Mouse (Mus musculus): ENCODE results near the gene Abcg4. TPM values are rescaled to one million over a fixed set of nuclear protein-coding genes. Genes with fewer than 3 reads are reported as not detected.

The Abcg4 gene
- polyA plus RNA-seq, 1 experiment from 2014 or later = 18.1 TPM

- peak overlapping the region; percentile 98 for H3K4me3 ChIP-seq (replicated peaks)
- no peaks in the 10 kb centered on the region for H3K27me3 ChIP-seq
These were observed 29.8 kb upstream of the Abcg4 start for GRCm38 (mm10) chr9:44318076-44318825.

GRCm38 (mm10) chr9:44317452-44317851 lies 29.0 kb upstream of the Abcg4 start:
- Histone ChIP-seq H3K36me3 (peaks cover 42% of the 10 kb centered on the region), H3K4me1 (replicated peaks) (peaks cover 33% of the 10 kb centered on the region), H3K27ac (no peak overlapping the region), H3K4me3 (replicated peaks) (0 out of 2 replicates have a peak overlapping the region, but pooled peaks have one; percentile 98), H3K27me3 (no peaks in the 10 kb centered on the region), H3K9ac (replicated peaks) (peak overlapping the region; percentile 98; the same call in 1 of the 2 replicates), H3K4me2 (replicated peaks) (peak overlapping the region; percentile 93), H3K9me3 (no peaks in the 10 kb centered on the region)
- 66% methylated on average over 4 of the region's 4 CpGs for WGBS
- ATAC-seq = no peak

More at GRCm38 (mm10) chr9:44318076-44318825, 29.8 kb upstream of the Abcg4 start:
- peaks cover 33% of the 10 kb centered on the region for H3K4me1 ChIP-seq (replicated peaks)
- WGBS = 41% methylated on average over 5 of the region's 5 CpGs
- no peaks in the 10 kb centered on the region for H3K9me3 ChIP-seq
- H3K27ac ChIP-seq = no peak overlapping the region
- no peak for ATAC-seq
- H3K4me2 ChIP-seq (replicated peaks) = peak overlapping the region; percentile 93
- H3K9ac ChIP-seq (replicated peaks) = peak overlapping the region; percentile 98
- H3K36me3 ChIP-seq = peaks cover 38% of the 10 kb centered on the region

- Histone ChIP-seq H3K27ac (no peak overlapping the region), H3K36me3 (peaks cover 56% of the 10 kb centered on the region), H3K27me3 (0 out of 2 replicates have a peak, but pooled peaks cover 3% of the 10 kb centered on the region)
These were observed 26.5 kb upstream of the Abcg4 start for GRCm38 (mm10) chr9:44314910-44315309.

GRCm38 (mm10) chr9:44314257-44314547 lies 25.8 kb upstream of the Abcg4 start:
- peaks cover 33% of the 10 kb centered on the region for H3K4me1 ChIP-seq (replicated peaks)
- no peak overlapping the region for H3K27ac ChIP-seq
- H3K4me3 ChIP-seq (replicated peaks) = no peak overlapping the region
- H3K36me3 ChIP-seq = peaks cover 58% of the 10 kb centered on the region
- H3K4me2 ChIP-seq (replicated peaks) = no peak overlapping the region
- WGBS = 57% methylated on average over 4 of the region's 4 CpGs
- H3K27me3 ChIP-seq = 0 out of 2 replicates have a peak, but pooled peaks cover 3% of the 10 kb centered on the region
- no peaks in the 10 kb centered on the region for H3K9me3 ChIP-seq
- ATAC-seq = no peak
- H3K9ac ChIP-seq (replicated peaks) = no peak overlapping the region

More at GRCm38 (mm10) chr9:44314910-44315309, 26.5 kb upstream of the Abcg4 start:
- Histone ChIP-seq H3K4me2 (replicated peaks) (no peak overlapping the region), H3K9me3 (no peaks in the 10 kb centered on the region), H3K9ac (replicated peaks) (no peak overlapping the region), H3K4me3 (replicated peaks) (no peak overlapping the region), H3K4me1 (replicated peaks) (peaks cover 36% of the 10 kb centered on the region)
- 93% methylated on average over 18 of the region's 18 CpGs for WGBS
- no peak for ATAC-seq

GRCm38 (mm10) chr9:44313476-44314256 lies 25.3 kb upstream of the Abcg4 start:
- Histone ChIP-seq H3K4me1 (replicated peaks) (peaks cover 28% of the 10 kb centered on the region), H3K9me3 (no peaks in the 10 kb centered on the region), H3K27me3 (0 out of 2 replicates have a peak, but pooled peaks cover 3% of the 10 kb centered on the region), H3K9ac (replicated peaks) (no peak overlapping the region), H3K27ac (no peak overlapping the region), H3K4me2 (replicated peaks) (no peak overlapping the region), H3K4me3 (replicated peaks) (no peak overlapping the region), H3K36me3 (peaks cover 58% of the 10 kb centered on the region)
- no peak for ATAC-seq
- 72% methylated on average over 19 of the region's 19 CpGs for WGBS

GRCm38 (mm10) chr9:44311136-44312134 lies 23.0 kb upstream of the Abcg4 start:
- Histone ChIP-seq H3K27ac (peak overlapping the region; percentile 44; the same call in 1 of the 2 replicates), H3K9me3 (no peaks in the 10 kb centered on the region), H3K4me1 (replicated peaks) (peaks cover 12% of the 10 kb centered on the region), H3K36me3 (peaks cover 52% of the 10 kb centered on the region), H3K4me2 (replicated peaks) (0 out of 2 replicates have a peak overlapping the region, but pooled peaks have one; percentile 12), H3K27me3 (0 out of 2 replicates have a peak, but pooled peaks cover 3% of the 10 kb centered on the region), H3K4me3 (replicated peaks) (no peak overlapping the region), H3K9ac (replicated peaks) (0 out of 2 replicates have a peak overlapping the region, but pooled peaks have one; percentile 36)
- ATAC-seq = peak; percentile 41; the same call in 1 of the 2 replicates
- 3% methylated on average over 27 of the region's 27 CpGs for WGBS

- Histone ChIP-seq H3K9ac (replicated peaks) (0 out of 2 replicates have a peak overlapping the region, but pooled peaks have one; percentile 36), H3K9me3 (no peaks in the 10 kb centered on the region), H3K4me1 (replicated peaks) (peaks cover 12% of the 10 kb centered on the region), H3K36me3 (peaks cover 45% of the 10 kb centered on the region), H3K27ac (no peak overlapping the region; the same call in 1 of the 2 replicates), H3K27me3 (0 out of 2 replicates have a peak, but pooled peaks cover 3% of the 10 kb centered on the region), H3K4me2 (replicated peaks) (no peak overlapping the region), H3K4me3 (replicated peaks) (no peak overlapping the region)
- WGBS = 27% methylated on average over 10 of the region's 10 CpGs
- ATAC-seq = no peak
These were observed 22.3 kb upstream of the Abcg4 start for GRCm38 (mm10) chr9:44310750-44311135.

GRCm38 (mm10) chr9:44309756-44310155 lies 21.3 kb upstream of the Abcg4 start:
- H3K4me3 ChIP-seq (replicated peaks) = no peak overlapping the region
- no peak overlapping the region for H3K27ac ChIP-seq
- peaks cover 35% of the 10 kb centered on the region for H3K36me3 ChIP-seq
- no peak overlapping the region for H3K9ac ChIP-seq (replicated peaks)
- H3K27me3 ChIP-seq = 0 out of 2 replicates have a peak, but pooled peaks cover 3% of the 10 kb centered on the region
- no peaks in the 10 kb centered on the region for H3K9me3 ChIP-seq
- 66% methylated on average over 3 of the region's 3 CpGs for WGBS
- no peak for ATAC-seq
- H3K4me1 ChIP-seq (replicated peaks) = peaks cover 14% of the 10 kb centered on the region
- H3K4me2 ChIP-seq (replicated peaks) = no peak overlapping the region

- peaks cover 22% of the 10 kb centered on the region for H3K36me3 ChIP-seq
- WGBS = 92% methylated on average over 2 of the region's 2 CpGs
These were observed 18.8 kb upstream of the Abcg4 start for GRCm38 (mm10) chr9:44307248-44307647.

GRCm38 (mm10) chr9:44306532-44306931 lies 18.1 kb upstream of the Abcg4 start:
- peaks cover 26% of the 10 kb centered on the region for H3K36me3 ChIP-seq
- H3K9ac ChIP-seq (replicated peaks) = no peak overlapping the region
- no peak overlapping the region for H3K4me3 ChIP-seq (replicated peaks)
- WGBS = 86% methylated on average over 6 of the region's 6 CpGs
- 0 out of 2 replicates have a peak, but pooled peaks cover 3% of the 10 kb centered on the region for H3K27me3 ChIP-seq
- ATAC-seq = no peak
- no peak overlapping the region for H3K27ac ChIP-seq
- H3K4me1 ChIP-seq (replicated peaks) = peaks cover 21% of the 10 kb centered on the region
- no peak overlapping the region for H3K4me2 ChIP-seq (replicated peaks)
- no peaks in the 10 kb centered on the region for H3K9me3 ChIP-seq

More at GRCm38 (mm10) chr9:44307248-44307647, 18.8 kb upstream of the Abcg4 start:
- Histone ChIP-seq H3K27ac (no peak overlapping the region), H3K9ac (replicated peaks) (no peak overlapping the region), H3K27me3 (0 out of 2 replicates have a peak, but pooled peaks cover 3% of the 10 kb centered on the region), H3K9me3 (no peaks in the 10 kb centered on the region), H3K4me1 (replicated peaks) (peaks cover 26% of the 10 kb centered on the region), H3K4me3 (replicated peaks) (no peak overlapping the region), H3K4me2 (replicated peaks) (no peak overlapping the region)
- no peak for ATAC-seq

Measured in midbrain, embryonic 13.5 days (tissue).